Mouse (Mus musculus): ENCODE data around the gene Pih1d2. TPM values are rescaled to one million over a fixed set of nuclear protein-coding genes. Genes with fewer than 3 reads are reported as not detected.
"Not testable (repeated sequence)": the region's sequence is repeated elsewhere in the genome, so short reads cannot be mapped to it uniquely, and the experiment has no call there.

Gene Pih1d2
- total and polyA plus RNA-seq, 2 experiments from 2014 or later, result 2.6 to 5.5 TPM

DNA sequence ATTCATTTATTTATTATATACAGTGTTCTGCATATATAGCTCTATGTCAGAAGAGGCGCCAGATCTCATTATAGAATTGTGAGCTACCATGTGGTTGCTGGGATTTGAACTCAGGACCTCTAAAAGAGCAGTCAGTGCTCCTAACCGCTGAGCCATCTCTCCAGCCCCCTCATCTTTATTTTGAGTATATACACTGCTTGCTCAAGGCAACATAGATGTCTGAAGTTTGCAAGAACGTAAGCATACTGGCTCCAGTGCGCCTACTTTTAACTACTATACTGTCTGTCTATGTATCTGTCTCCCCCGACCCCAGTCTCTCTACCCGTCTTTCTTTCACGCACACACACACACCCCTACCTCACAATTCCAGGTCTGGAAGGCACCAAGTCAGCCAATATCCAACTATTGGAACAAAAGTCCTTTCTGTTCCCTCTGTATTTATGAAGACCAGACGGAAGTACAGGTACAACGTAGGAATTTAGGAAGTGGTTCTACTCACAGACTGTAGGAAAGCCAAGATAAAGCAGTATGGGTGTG lies 741 bp downstream of the Pih1d2 start:
- Histone ChIP-seq H3K9me3 (ENCODE audit: low read length) (no peaks in the 10 kb centered on the region), H3K4me1 (ENCODE audit: insufficient read depth, low read length) (peaks cover 4% of the 10 kb centered on the region; the same call in 1 of the 2 replicates), H3K9ac (replicated peaks; ENCODE audit: low read length) (no peak overlapping the region), H3K27ac (no peak overlapping the region), H3K36me3 (ENCODE audit: insufficient read depth, low read length) (peaks cover 16% of the 10 kb centered on the region; the same call in 1 of the 2 replicates), H3K4me3 (ENCODE audit: low read length) (peak overlapping the region; percentile 98), H3K4me2 (ENCODE audit: low read depth, low read length) (peak overlapping the region; percentile 75), H3K27me3 (ENCODE audit: insufficient read depth, low read length) (no peaks in the 10 kb centered on the region)
- WGBS, result 65% methylated on average over 9 of the region's 9 CpGs
- DNase-seq (ENCODE audit: low spot score) (no peak), ATAC-seq (no peak)
- no peak for TF ChIP-seq CTCF (IDR thresholded peaks at IDR 0.05; ENCODE audit: low read depth)

GRCm38 (mm10) chr9:50630903-50631302 lies 13.8 kb downstream of the Pih1d2 start:
- not testable (repeated sequence) for H3K4me3 ChIP-seq (ENCODE audit: low read length); ATAC-seq; H3K4me1 ChIP-seq (ENCODE audit: insufficient read depth, low read length); H3K27me3 ChIP-seq (ENCODE audit: insufficient read depth, low read length); H3K9me3 ChIP-seq (ENCODE audit: low read length); DNase-seq (ENCODE audit: low spot score); H3K9ac ChIP-seq (replicated peaks; ENCODE audit: low read length); H3K27ac ChIP-seq; H3K4me2 ChIP-seq (ENCODE audit: low read depth, low read length)
- peaks cover 19% of the 10 kb centered on the region for H3K36me3 ChIP-seq (ENCODE audit: insufficient read depth, low read length)
- 88% methylated on average over 6 of the region's 8 CpGs for WGBS

- WGBS, result 89% methylated on average over 6 of the region's 6 CpGs
- Histone ChIP-seq H3K9ac (replicated peaks; ENCODE audit: low read length) (no peak overlapping the region), H3K27me3 (ENCODE audit: insufficient read depth, low read length) (no peaks in the 10 kb centered on the region), H3K36me3 (ENCODE audit: insufficient read depth, low read length) (peaks cover 28% of the 10 kb centered on the region), H3K4me3 (ENCODE audit: low read length) (no peak overlapping the region), H3K27ac (no peak overlapping the region), H3K4me1 (ENCODE audit: insufficient read depth, low read length) (no peaks in the 10 kb centered on the region), H3K4me2 (ENCODE audit: low read depth, low read length) (no peak overlapping the region), H3K9me3 (ENCODE audit: low read length) (no peaks in the 10 kb centered on the region)
- ATAC-seq (0 out of 2 replicates have a peak, but pooled peaks have one; percentile 27), DNase-seq (ENCODE audit: low spot score) (no peak)
- TF ChIP-seq CTCF (IDR thresholded peaks at IDR 0.05; ENCODE audit: low read depth), result no peak
These were observed 15.0 kb downstream of the Pih1d2 start for GRCm38 (mm10) chr9:50632016-50632688.

- Histone ChIP-seq H3K4me2 (ENCODE audit: low read depth, low read length) (no peak overlapping the region), H3K4me3 (ENCODE audit: low read length) (no peak overlapping the region), H3K9ac (replicated peaks; ENCODE audit: low read length) (no peak overlapping the region), H3K36me3 (ENCODE audit: insufficient read depth, low read length) (peaks cover 30% of the 10 kb centered on the region), H3K27me3 (ENCODE audit: insufficient read depth, low read length) (no peaks in the 10 kb centered on the region), H3K4me1 (ENCODE audit: insufficient read depth, low read length) (no peaks in the 10 kb centered on the region), H3K27ac (no peak overlapping the region), H3K9me3 (ENCODE audit: low read length) (no peaks in the 10 kb centered on the region)
- DNase-seq (ENCODE audit: low spot score), result peak; percentile 23
- ATAC-seq, result no peak
- peak; percentile 43 for TF ChIP-seq CTCF (IDR thresholded peaks at IDR 0.05; ENCODE audit: low read depth)
- 61% methylated on average over 2 of the region's 2 CpGs for WGBS
These were observed 15.9 kb downstream of the Pih1d2 start for GRCm38 (mm10) chr9:50633059-50633458.

- ATAC-seq (no peak), DNase-seq (ENCODE audit: low spot score) (no peak)
- Histone ChIP-seq H3K4me2 (ENCODE audit: low read depth, low read length) (no peak overlapping the region), H3K36me3 (ENCODE audit: insufficient read depth, low read length) (peaks cover 35% of the 10 kb centered on the region), H3K27me3 (ENCODE audit: insufficient read depth, low read length) (no peaks in the 10 kb centered on the region), H3K9ac (replicated peaks; ENCODE audit: low read length) (no peak overlapping the region), H3K27ac (no peak overlapping the region), H3K9me3 (ENCODE audit: low read length) (no peaks in the 10 kb centered on the region), H3K4me3 (ENCODE audit: low read length) (no peak overlapping the region), H3K4me1 (ENCODE audit: insufficient read depth, low read length) (no peaks in the 10 kb centered on the region)
- no peak for TF ChIP-seq CTCF (IDR thresholded peaks at IDR 0.05; ENCODE audit: low read depth)
- 94% methylated on average over 11 of the region's 11 CpGs for WGBS
These were observed 17.1 kb downstream of the Pih1d2 start for GRCm38 (mm10) chr9:50634270-50634669.

DNA sequence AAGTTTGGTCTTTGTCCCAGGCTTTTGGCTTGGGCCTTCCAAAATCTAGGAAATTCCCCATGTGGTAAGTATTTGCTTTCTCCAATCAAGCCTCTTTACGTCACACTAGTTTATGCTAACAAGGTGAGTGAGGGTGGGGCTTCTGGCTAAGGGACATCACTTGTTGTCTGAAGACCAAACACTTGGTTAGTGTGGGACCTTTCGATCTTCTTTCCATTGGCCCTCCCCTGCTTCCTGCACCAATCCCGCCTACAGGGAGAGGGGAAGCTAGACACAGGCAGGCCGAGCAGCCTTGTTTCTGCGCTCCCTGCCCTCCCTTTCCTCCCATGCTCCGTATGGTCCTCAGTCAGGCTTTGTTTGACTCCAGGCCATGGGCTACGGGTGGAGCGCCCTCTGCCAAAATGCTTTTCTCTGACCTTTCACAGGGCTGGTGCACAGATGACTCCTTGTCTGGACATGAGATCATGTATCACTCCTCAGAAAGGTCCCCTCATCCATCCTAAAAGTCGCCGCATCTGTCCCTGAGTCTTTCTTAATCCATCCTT lies 29.8 kb downstream of the Pih1d2 start:
- no peak overlapping the region for H3K4me3 ChIP-seq (ENCODE audit: low read length)
- H3K9ac ChIP-seq (replicated peaks; ENCODE audit: low read length), result no peak overlapping the region
- H3K4me2 ChIP-seq (ENCODE audit: low read depth, low read length), result no peak overlapping the region
- 83% methylated on average over 10 of the region's 10 CpGs for WGBS
- ATAC-seq (no peak), DNase-seq (ENCODE audit: low spot score) (no peak)
- no peak overlapping the region for H3K27ac ChIP-seq
- H3K4me1 ChIP-seq (ENCODE audit: insufficient read depth, low read length), result no peaks in the 10 kb centered on the region
- no peak for TF ChIP-seq CTCF (IDR thresholded peaks at IDR 0.05; ENCODE audit: low read depth)
- peaks cover 75% of the 10 kb centered on the region for H3K36me3 ChIP-seq (ENCODE audit: insufficient read depth, low read length)
- H3K9me3 ChIP-seq (ENCODE audit: low read length), result no peaks in the 10 kb centered on the region
- H3K27me3 ChIP-seq (ENCODE audit: insufficient read depth, low read length), result no peaks in the 10 kb centered on the region

DNA sequence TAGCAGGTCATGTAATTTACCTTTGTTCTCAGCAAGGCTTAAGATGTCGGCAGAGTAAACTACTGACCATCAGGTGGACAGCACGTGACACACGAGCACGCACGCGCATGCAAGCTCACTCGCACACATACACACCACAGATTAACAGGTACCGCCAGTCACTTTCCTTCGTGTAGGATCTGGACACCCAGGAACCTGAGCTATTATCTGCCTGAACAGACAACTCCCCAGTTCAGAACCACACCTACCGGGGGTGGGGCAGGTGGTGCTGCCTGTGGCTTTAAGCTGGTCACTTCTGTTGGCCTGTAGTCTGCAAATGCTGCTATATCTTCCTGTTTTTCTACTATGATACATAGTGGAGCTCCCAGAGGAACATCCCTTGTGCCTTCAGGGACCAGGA lies 33.4 kb downstream of the Pih1d2 start:
- Histone ChIP-seq H3K9ac (replicated peaks; ENCODE audit: low read length) (no peak overlapping the region), H3K4me2 (ENCODE audit: low read depth, low read length) (no peak overlapping the region), H3K27me3 (ENCODE audit: insufficient read depth, low read length) (no peaks in the 10 kb centered on the region), H3K4me1 (ENCODE audit: insufficient read depth, low read length) (no peaks in the 10 kb centered on the region), H3K4me3 (ENCODE audit: low read length) (no peak overlapping the region), H3K9me3 (ENCODE audit: low read length) (no peaks in the 10 kb centered on the region), H3K36me3 (ENCODE audit: insufficient read depth, low read length) (peaks cover 64% of the 10 kb centered on the region), H3K27ac (no peak overlapping the region)
- WGBS, result 95% methylated on average over 10 of the region's 10 CpGs
- no peak for DNase-seq (ENCODE audit: low spot score)
- ATAC-seq, result no peak
- no peak for TF ChIP-seq CTCF (IDR thresholded peaks at IDR 0.05; ENCODE audit: low read depth)
